Mouse (Mus musculus) neural tube, embryonic 10.5 days (tissue): ENCODE measurements at regions not wholly inside any gene's neighbourhood (a gene's known extent, or its start where the extent isn't known, plus 50 kb on each side); places are given as distances from the start of the nearest gene placed in this dataset.

Experiments used
- DNase-seq: peaks from one replicate; pipeline ENCODE4 v3.0.0-alpha.2; 2017; ENCODE audit warnings: low spot score; ENCODE audit errors: extremely low spot score

DNA sequence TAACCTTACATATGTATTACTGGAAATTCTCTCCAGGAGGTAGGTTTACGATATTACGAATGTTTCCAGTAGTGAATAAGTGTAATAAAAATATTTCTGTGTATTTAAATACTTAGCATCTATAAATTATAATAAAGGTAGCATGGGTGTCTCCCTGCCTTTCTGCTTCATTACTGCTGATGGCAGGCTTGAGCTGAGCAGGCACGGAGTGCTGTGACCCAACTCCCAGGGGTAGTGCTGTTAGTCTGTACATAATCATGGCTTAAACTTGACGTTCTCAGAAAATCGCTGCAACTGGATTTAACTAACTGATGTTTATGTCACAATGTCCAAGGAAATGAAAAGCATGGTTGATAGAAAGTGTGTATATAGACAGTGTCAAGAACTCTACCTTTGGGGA, 727.8 kb upstream of the Frg1 start:
- DNase-seq = no peak

DNA sequence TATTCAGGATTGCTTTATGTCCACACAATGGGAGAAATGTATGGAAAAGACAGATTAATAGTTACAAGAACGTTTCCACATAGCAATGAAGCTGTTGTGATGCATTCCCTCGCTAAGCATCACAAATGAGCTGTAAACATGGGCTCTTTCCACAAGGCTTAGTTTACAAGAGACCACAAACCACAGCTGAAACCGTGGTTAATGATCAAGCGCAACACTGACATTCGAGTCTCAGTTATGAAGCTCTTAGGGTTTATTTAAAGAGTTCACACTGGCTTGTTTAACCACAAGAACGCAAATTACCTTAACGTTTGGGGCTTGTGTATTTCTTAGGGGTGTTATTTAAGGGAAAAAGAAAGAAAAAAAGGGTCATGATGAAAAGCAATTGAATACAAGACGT, 727.3 kb upstream of the Frg1 start:
- no peak for DNase-seq

DNA sequence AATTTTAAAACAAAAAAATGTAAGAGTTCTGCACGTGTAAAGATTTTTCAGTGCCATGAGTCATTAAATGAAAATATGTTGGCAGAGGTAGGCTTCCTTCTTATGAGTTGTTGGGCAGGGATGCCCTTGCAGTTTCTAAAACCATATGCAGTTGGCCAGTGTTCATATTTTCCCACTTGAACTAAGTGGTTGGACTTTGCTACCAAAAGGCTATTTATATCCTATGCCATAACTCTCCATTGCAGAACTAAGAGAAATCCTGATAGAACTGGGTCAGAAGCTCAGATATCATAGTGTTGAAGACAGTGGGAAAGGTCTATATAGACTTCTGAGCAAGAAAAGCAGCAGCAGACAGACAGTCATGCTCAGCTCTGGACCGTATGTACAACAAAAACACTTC, 690.7 kb upstream of the Frg1 start:
- no peak for DNase-seq

DNA sequence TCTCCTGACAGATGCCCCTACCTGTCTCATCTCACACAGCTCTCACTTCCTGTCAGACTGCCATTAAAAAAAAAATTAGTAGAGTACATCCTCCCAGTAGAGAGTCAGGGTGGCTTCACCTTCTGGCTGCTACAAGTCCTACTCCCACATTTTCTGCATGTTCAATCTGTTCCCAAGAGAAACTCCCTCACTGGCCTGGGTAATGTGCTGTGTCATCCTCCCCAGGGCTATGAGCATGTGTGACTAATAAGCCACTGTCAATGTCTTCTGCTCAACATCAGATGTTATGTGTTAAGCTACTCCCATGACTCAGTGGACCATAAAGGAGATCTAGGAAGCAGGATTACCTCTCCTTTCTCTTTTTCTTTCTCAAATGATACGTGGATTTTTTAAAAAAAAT, 652.4 kb upstream of the Frg1 start:
- DNase-seq = no peak

DNA sequence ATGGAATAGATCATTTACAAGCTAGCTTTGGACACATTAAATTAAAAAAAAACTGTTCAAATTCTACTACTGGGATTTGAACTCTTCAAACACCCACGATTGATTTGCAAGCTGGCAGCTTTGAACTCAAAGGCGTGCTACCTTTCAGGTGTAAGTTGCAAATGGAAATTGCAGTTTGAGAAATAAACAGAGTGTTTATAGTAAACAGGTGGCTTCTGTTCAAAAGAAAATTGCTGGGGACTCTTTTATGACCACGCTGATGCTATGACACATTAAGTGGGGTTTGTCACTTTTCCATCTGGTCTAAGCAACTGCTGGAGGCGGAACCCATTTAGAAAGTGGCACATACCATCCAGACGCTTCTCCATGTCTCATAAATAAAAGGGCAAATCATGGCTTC, 626.7 kb upstream of the Frg1 start:
- no peak for DNase-seq

DNA sequence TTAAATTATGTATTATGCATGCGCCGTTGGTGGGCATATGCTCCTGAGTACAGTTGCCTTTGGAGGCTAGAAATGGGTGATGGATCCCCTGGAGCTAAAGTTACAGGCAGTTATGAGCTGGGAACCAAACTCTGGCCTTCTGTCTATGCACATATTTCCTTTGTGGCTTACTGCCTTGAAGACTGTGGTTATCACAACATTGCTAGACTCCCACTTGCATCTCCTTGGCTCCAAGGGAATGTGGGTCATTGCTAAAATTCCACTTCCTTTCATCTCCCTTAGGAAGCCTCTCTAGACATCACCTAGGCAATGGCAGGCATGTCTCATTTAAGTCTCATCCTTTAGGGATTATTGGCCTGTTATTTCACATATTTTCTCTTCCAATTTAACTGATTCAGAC, 622.4 kb upstream of the Frg1 start:
- DNase-seq = no peak

DNA sequence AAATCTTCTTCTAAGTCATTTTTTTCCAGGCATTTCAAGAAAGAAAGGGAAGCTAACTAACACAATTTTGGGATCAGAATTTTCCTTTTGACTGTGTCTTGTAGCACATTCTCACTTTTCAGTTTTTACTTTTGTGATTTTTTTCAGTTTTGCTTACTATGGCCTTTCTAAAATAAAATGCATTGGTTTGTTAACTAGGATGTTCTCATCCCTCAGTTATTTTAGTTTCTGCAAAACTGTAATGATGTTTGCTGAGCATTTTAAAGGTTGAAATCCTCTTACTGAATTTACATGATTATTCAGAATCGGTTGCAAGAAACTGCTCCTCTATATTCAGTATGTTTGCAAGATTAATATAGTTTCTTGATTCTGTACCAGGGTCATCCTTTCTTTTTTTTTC, 610.1 kb upstream of the Frg1 start:
- DNase-seq = no peak

DNA sequence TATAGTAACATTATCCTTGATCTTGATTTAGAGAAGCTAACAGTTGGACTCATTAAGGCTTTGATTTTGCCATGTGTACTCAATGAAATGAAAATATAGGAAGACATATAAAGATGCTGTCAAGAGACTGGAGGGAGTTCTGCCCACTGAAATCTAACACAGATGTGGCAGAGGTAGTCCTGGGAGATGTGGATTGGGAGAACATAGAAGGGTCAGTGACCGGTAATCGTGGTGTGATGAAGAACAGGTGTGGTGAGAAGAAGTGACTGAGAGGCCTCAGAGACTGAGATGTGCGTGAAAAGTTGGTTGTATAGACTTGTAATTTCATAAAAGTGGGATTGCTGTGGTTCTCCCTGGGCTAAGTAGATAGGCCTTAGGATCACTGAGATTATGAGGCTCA, 600.9 kb upstream of the Frg1 start:
- DNase-seq = no peak

DNA sequence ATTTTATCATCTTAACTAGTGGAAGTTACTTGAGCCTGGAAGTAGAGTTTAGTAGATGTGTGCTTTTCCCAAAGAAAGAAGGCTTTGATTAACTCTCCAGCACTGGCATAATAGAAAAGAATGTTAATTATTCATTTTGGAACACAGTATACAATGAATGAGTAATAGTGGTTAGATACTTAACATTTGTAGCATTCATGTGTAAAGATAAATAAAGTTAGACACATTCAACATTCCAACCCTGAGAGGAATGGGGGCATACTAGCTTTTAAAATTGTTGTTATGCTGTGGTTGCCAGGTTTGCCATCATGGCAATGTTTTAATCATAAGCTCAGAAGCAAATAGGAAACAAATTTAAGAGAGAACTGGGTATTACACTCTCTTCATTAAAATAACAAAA, 586.3 kb upstream of the Frg1 start:
- no peak for DNase-seq

DNA sequence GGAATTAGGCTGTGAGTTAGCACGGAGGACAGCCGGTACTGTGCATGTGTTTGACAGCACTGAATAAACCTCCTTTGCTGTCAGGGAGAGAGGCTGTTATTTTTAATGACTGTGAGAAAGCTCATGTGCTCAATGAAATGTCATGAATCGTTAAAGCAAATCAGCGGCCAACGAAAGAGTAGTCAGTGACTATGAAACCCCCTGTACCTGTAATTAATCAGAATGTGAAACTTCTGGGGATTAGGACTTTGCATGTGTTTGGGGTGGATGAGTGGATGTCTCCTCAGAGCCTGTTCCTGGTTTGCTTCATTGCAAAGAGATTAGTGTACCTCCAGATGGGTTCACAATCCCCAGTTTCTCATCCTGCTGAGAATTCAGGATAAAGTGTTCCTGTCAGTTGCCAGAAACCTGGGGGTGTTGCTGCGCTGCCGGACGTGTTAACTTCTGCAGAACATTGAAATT, 572.2 kb upstream of the Frg1 start:
- no peak for DNase-seq

DNA sequence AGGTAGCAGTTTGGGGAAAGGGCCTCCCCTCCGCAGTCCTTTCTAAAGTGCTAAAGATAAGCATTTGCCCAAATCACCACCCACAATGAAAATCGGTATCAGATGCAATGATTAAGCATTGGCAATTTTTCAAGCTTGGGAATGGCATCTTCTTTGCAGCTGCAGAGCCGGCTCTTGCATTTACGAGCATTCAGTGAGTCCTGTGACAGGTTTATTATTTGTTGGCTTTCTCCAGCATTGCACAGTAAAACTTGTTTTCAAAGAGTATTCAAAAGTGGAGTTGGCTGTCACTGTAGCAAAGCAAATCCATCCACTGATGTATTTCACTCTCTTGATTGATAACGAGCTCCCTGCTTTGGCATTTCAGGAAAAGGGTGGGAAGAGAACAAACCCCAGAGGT, 571.3 kb upstream of the Frg1 start:
- no peak for DNase-seq

DNA sequence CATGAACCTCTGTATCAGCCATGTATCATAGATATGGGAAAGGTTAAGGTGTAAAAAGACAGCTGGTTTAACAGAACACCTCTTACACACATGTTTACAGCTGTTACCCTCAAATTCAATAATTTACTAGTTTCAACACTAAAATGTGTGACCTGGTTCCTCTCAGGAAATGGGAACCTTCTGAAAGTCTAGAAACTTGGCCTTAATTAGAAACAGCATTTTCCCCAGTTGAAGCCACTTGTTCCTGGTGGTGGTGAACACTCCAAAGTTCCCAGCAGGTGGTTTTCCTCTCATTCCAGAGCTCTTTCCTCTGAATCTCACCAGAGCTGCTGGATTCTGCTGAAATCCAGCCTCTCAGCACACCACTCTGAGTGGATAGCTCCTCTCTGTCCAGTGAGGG, 570.5 kb upstream of the Frg1 start:
- DNase-seq = no peak

DNA sequence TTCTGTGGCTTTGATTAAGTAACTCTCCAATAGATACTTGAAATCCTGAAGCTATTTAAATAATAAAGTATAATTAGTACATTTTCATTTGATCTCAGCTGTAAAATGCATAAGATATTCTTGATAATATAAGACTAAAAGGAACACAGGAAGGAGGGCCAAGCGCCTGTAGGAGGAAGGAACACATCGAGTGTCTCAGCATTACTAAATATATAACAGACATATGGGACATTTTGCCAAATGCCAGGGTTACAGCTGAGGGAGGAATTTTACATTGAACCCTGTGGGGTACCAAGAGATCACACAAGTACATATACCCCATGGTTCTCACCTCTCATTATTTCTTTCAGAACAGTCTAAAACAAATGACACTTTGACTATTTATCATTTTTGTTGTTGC, 555.5 kb upstream of the Frg1 start:
- no peak for DNase-seq

DNA sequence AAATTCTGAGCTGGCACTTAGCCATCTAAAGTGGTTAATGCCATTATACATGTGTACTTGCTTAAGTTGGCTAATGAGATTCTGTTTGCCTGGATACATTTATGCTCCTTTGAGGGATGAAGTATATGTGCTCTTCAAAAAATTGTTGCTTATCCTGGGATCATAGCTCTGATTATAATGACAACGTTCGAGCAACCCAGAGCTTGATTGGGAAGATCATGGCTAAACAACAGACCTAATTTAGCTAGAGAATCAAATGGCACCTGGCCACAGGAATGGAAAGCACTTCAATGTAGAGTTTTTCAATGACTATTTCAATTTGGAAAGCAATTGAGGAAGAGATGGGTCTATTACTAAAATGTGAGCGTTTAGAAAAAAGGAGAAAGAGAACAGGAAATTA, 553.7 kb upstream of the Frg1 start:
- no peak for DNase-seq

DNA sequence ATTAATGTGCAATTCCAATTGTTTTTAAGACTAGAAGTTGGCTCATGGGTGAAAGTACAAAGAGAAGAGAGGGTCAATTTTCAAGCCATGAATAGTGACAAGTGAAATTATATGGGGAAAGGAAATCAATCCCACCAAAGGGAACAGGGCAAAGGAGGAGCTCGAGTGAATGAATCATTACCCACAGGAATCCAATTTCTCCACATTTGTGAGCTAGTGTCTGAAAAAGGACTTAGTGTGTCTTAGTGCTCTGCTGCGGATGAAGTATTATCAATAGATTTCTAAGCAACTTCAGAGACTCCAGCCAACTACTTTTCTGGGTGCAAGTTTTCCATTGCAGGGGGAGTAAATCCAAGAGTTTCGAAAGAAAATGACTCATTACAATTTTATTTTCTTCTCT, 552.5 kb upstream of the Frg1 start:
- no peak for DNase-seq

DNA sequence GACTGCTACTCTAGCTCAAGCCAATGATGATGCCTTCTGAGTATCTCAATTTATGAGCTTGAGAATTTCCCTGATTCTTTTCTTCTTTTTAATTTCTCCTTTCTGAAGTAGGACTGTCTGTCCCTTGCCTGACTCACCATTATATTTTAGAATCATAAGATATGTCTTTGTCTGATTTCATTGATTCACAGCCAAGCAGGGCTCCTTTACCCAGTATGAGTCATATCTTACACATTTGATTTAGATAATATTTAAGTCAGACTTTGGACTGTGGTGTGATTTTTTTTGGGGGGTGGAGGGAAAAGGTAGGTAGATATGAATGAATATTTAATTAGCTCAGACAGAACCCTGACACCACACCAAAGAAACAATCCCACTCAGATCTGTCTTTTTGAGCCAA, 547.2 kb upstream of the Frg1 start:
- no peak for DNase-seq

DNA sequence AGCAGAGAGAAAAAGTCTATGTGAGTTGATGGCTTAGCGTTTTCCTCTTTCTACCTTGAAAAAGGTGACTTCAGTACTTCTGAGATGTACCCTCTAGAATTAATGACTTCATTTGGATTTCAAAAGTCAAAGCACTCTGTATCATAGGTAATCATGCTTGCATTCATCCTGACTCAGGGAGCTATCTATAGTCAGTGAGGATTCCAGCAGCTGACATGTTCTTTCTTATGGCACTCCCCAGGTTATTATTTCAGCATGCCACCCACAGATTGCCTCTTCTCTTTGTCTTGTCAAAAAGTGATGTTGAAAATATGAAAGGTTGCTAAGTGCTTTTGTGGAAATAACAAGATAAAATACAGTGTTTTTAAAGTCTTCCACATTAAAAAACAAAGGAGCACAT, 540.0 kb upstream of the Frg1 start:
- no peak for DNase-seq

DNA sequence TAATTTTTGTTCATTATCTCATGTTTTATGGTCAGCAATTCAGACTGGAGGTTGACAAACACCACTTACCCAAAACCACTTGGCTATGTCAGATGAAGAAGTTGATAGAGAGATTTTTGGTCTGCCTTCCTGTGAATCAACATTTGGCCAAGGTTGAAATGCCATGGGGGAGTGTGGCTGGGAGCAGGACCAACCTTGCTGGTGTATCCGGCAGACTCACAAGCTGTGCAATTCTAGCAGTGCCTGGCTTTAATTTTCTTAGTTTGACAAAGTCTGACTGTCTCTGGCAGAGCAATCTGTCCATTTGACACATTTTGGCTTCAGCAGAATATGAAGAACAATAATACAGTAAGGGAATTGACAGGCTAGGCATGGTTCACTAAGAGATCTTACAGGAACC, 533.9 kb upstream of the Frg1 start:
- no peak for DNase-seq

DNA sequence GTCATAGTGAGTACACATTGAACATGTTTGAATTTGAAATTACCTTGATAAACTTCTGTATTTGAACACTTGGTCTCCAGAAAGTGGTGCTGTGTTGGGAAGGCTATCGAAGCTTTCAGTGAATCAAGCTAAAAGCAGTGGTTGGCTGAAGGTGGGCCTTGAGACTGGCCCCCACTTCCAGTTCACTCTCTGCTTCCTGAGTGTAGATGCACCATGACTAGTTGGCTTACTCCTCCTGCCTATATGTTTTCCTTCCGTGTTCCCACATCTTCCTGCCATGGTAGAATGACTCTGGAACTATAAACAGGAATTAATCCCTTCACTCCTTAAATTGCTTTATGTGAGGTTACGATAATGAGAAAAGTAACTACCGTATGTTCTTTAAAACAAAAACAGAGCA, 522.4 kb upstream of the Frg1 start:
- no peak for DNase-seq

DNA sequence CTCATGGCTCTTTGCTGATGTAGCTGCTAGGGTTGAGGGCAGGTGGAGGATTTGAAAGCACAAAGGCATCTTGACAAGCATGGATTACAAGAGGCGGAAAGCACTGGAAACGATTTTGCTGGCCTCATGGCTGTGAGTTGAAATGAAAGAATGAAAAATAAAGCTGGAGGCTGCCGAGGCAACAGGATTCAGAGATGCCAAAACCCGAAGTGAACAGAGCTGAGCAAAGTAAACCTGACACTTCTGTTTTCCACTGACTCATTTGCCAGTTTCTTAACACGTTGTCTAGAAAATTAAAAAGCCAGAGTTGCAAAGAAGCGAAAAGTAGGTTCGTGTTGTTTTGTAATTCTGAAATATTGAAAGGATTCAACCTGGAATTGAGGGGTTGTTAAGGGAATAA, 504.2 kb upstream of the Frg1 start:
- DNase-seq = no peak

DNA sequence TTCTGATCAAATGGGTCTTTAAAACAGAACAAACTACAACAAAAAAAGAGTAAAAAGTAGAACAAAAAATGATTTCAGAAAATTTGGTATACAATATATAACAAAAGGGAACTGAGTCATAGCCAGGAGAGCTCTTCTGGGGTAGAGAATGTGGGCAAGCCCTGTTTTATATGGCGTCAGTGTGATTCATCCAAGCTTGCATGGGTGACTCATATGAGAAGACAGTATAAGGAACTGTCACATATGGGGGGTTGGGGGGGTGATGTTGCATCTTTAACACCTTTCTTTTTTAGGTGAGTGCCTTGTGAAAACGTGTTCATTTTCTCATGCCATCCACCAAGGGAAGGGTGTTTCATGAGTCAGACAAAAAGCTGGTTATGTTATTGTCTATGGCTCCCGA, 503.7 kb upstream of the Frg1 start:
- no peak for DNase-seq

DNA sequence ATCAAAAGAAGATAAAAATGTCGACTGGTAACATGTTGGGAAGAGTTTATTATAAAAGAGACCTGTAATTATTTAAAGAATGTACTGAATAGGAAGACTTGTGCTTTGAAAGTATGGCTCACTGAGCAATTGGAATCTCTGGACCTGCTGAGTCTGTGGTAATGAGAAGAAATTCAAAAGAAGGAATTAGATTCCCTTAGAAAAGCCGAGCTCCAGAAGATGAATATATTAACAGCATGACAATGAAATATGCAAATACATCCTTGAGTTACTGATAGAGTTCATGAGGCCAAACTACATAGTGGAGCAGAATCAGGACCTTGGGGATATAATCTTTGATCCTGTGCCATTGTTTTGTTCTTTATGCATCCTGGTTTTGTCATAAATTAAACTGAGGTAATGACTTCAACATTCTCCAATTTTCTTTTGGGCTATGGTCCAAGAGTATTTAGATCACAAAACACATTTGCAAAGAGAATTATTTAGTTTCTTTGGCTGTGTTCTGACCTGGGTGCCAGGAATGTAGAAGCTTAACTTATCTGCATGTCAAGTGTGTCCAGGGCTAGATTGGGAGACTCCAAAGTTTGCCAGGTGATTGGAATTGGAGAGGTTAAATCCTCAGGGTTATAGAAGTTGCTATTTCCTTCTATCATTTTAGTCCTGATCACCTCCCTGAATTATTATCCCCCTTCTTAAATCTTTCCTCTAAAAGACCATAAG, 461.3 kb upstream of the Frg1 start:
- DNase-seq = no peak

DNA sequence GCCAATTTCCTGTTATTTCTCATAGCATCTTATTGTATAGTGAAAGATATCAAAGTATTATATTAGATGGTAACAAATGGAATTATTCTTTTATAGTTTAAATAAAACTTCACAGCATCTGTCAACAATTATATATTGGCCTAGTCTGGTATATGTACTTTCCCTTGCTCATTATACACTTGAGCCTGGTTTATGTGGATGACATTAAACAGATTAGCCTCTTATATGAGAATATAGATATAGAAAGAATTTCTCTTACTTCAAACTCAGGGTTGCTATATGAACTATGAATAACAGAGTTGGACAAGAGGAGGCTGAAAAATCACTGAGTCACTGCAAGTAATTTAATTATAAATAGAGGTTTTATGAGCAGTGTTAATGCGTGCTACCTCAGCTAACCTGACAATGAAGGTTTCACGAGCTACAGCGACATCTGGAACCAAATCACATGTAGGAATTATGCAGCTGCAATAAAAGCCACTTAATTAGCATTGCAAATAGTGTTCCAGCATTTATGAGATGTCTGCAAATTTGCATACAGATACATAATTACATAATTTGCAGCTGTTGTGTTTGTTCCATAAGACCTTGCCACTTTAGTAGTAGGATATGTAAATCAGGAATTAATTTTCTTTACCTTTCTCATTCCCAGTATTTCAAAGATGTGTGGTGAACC, 452.9 kb upstream of the Frg1 start:
- no peak for DNase-seq
